Mouse (Mus musculus) telencephalon, adult 2 months (tissue): ENCODE data around the gene Fam168a.
A peak's percentile ranks its signal among the peaks of the same experiment; 100 is the strongest.
"Not testable (repeated sequence)": the region's sequence is repeated elsewhere in the genome, so short reads cannot be mapped to it uniquely, and the experiment has no call there.

Experiments used
- DNase-seq: peaks from one replicate; pipeline ENCODE4 v3.0.0-alpha.2; 2011; ENCODE audit warnings: low read depth, low spot score

The Fam168a gene

DNA sequence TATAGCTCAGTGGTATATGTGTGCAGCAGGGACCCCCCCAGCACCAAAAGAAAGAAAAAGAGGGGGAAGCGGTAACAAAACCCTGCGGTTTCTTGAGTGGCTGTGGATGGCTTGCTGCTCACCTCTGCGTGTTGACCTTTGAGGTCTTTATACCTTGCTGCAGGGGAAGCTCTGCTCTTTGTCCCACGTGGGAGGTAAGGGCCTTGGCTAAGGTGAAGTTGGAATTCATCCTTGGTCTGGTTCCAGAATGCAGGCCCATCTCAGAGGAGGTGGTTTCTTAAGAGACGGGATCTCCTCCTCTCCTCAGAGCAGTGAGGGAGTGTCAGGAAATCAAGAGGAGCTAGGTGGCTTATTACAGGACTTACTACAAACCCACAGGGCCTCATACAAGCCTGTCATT is 135.7 kb downstream of the Fam168a start:
- no peak for DNase-seq

DNA sequence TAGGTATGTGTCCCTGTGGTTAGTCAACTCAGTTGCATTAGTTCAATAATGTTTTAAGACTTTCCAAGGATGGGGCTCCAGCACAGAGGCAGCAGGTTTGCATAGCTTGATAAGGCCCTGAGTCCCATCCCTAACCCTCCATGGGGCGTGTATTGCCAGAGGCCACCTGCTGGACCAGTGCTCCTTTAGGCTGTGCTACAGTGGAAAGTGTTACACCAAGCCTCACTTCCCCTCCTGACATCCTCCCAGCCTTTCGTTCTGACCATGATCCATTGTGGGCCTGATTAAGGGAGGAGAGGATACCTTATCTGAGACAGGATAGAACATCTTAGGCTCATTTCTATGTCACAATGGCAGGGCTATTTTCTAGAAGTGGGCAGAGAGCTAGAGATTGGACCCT is 137.4 kb downstream of the Fam168a start:
- no peak for DNase-seq

DNA sequence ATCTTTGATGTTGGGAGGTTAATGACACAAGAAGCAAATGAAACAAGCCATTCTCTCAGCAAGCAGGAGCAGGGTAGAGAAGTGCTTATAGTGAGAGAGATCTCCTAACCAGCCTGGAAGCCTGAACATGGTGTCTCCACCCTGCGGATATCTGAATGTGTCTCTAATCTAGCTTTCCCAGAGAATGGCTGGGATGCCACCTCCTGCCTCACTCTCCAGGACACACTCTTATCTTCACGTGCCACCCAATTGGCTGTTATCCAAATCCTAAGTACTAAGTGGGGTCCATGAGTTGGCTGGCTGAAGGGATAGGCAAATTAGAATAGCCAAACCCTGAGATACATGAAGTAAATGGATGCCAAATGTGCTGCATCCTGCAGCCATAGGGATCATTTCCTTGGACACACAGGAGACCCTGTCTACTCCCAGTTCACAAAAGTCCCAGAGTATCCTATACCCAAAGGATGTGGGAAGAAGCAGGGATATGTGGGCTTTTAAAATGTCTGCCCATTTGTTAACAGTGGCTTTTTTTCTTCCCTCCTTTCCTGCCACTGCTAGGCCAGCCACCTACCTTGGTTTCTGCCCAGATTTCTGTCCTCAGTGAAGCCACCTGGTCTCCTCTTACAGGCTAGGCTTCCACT is 138.1 kb downstream of the Fam168a start:
- DNase-seq, result no peak

DNA sequence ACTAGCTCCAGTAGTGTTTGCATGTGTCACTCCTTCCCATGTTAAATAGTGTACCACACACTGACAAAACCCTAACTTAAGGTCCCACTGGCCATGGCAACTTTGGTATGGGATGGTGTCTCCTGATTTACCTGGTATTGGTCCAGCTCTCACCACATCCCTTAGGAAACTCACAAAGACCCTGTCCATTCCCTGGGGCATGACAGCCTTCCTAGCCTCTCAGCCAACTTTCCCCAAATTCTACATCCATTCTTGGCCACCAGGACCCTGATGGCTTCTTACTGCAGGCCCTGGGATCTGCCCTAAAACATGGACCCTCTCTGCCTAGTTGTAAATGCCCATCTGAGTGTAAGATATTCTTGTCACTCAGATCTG is 138.6 kb downstream of the Fam168a start:
- DNase-seq, result no peak

DNA sequence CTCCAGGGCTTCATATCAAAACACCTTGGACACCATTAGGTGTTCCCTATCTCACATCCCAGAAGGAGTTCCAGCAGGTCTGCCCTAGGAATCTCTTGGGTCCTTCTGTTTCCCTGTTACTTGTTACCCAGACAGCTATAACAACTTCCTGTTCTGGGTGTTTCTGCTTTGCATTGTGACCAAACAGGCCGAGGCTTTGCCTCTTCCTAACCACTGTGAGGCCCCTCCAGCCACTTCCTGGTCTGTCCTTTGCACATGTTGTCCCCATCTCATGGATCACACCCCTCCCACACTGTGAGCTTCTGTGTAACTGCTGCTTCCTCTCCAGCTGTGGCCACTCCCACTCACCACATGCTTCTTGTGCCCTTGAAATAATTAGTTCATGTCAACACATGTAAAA is 139.0 kb downstream of the Fam168a start:
- DNase-seq, result peak; percentile 50

DNA sequence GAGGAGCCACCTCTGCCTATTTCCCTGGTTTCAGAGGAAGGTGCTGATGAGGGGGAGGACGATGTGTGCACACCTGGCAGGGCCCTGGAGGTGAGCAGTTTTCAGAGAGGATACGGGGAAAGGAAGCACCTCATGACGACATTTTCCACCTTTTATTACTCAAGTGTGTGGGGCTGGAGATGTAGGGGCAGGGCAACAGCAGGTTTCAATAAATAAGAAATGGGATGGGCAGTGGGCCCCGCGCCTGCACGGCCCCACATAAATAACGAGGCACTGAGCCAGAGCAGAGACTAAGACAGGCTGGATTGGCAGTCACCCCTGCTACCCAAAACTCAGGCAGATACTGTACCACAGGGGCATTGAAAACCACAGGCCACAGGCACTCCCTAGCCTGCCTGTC is 139.6 kb downstream of the Fam168a start:
- DNase-seq, result not testable (repeated sequence)

DNA sequence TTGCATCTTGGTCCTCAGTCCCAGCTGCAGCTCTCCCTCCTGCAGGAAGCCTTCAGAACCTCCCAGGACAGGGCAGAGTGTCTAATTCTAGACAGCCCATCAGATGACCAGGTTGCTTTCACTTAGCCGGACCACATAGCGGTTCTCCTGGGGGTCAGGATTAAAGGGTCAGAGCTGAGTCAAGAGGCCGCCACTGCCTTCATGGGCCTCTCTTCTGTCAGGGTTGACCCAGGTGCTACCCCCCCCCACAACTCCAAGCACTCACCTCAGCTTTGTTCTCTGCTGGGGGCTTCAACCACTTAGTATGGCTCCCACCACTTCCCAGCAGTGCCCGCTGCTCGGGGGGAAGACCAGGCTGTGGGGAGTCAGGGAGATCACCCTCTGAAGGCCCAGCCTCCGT is 140.7 kb downstream of the Fam168a start:
- no peak for DNase-seq

DNA sequence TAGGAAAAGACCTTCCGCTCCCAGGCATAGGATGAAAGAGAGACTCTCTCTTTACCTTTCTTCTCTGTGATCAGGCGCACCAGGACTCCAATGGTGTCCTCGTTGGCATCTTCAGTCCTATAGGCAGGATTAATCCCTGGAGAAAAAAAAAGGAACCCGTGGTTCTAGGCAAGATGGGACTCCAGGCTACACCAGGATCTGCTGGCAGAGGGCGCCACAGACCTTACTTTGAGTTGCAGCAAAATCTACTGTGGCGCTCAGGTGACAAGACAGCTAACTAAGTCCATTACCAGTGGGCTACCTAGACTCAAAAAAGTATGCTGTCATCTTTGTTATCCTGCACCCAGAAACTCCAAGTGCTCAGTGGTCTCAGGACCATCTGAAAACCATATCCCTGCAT is 142.3 kb downstream of the Fam168a start:
- DNase-seq, result peak; percentile 57

DNA sequence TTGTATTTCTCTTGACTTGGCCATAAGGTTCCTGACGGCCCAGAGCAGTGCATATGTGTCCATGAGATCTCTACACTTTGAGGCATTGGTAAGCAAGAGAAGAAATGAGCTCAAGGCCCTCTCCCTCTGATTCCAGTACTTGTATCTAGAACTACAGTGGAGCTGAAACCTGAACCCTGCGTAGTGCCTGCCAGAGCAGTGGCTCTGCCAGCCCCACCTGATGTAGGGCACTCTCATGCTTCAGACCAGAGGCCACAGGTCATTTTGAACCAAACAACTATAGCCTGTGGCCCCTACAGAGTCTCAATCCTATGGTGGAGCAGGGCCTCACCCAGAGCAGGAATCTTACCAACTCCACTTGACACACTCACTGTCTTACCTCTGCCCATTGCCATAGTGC is 143.1 kb downstream of the Fam168a start:
- DNase-seq, result no peak

DNA sequence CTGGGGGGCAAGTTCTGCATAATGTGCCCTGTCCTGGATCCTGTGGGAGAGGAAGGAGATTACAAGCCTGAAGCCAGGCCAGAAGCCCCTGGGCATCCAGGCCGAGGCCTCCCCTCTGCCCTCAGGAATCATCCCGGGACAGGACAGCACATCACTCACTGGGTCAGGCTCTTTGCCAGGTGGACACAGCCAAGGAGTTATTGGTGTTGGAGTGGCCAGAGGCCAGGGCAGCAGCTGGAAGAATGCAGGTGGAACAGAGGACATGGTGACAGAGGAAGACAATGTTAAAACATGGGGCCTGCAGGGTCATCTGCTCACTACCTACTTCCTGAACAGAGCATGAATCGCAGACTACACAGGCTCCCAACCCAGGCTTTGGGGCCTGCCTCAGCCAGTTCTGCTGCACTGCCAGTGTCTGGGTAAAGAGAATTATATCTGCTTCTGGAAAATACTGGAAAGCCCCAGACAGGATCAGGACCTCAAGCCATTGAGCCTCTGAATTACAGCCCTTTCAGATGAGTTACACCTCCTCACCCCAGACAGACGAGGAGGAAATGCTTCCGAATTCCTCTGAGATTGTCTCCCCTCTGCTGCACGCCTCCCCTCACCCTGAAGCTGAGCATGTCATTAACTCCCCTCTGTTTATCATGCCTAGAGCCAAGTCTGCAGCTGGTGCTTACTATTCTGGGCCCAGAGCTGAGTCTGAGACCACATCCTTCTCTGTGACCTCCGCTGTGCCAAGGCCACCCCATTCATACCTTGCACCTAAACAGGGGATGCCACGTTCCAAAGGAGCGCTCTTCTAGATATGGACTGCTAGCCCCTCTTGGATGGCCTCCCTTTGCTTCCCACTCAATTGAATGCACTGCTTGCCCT is 145.3 kb downstream of the Fam168a start:
- DNase-seq, result no peak

DNA sequence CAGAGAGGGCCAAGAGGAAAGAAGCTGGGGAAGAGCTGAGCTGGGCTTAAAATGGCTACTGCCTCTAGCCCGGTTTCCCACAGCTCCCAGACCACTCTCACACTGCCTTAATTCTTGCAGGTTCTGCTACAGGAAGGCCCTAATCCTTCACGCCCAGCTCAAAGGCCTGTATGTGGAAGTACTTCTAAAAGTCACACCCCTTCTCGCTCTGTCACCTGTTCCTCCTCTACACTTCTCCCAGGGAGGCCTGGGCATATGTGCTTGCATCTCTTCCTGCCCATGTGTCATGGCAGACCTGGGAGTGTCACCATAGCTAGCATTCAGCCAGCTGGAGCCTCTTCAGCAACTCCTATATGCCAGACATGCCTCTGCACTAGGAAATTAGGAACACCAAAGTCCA is 147.0 kb downstream of the Fam168a start:
- DNase-seq, result no peak

DNA sequence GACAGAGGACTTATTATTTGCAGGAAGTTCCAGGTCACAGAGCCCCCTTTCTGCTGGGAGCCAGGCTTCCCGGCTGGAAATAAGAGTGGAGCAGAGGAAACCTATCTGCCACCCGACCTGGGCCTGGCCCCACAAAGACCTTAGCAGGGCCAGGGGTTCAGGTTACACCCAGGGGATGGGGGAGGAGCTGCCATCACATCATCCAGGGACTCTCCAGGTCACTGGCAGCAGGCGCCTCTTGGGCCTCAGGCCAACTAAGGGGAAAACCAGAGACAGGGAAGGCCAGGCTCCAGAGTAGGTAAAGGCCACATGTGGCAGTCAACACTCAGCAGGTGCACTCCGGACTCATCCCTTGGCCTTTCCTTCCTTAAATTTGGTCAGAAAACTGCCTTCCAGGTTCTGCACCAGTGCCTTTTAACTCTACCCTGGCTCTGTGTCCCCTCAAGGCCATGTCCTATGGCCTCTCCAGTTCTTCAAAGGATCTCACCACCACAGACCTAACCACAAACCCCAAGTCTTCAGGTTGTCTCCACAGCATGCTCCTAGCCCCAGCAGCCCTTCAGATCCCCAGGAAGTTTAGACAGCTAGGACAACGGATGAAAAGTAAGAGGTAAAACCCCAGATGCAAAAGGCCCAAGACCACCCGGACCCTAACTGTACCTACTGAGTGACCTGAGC is 147.8 kb downstream of the Fam168a start:
- no peak for DNase-seq

DNA sequence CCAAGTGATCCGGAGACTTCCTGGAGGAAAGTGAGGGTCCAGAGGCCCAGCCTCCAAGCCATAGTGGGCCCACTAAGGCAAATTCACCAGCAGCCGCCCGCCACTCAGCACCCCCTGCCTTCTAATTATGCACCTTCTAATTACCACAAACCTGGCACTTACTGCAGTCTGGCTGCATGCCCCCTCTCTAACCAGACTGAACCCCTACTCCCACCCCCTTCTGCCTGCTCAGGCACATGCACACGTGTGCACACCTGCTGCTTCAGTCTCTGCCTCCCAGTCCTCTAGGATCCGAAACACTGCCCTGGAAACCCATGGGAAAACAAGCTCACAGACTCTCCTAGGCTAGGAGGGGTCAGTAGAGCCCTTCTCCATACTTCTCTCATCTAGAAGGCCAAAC is 148.4 kb downstream of the Fam168a start:
- no peak for DNase-seq

DNA sequence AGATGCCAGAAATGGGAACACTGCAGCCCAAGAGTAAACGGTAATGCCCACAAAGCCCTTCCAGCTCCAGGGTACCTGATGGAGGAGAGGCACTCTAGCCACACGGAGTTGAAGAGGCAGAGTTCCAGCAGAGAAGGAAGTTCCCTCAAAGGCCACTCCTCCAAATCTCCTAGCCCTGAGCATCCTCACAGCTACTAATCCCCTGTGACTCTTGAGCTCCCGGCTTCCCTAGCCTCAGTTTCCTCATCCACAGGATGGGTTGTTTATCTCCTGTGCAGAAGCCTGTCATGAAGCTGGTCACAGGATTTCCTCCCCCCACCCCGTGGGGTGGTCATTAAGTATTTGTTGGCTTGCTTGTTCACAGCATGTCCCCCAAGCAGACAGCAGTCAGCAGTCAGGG is 148.9 kb downstream of the Fam168a start:
- no peak for DNase-seq

DNA sequence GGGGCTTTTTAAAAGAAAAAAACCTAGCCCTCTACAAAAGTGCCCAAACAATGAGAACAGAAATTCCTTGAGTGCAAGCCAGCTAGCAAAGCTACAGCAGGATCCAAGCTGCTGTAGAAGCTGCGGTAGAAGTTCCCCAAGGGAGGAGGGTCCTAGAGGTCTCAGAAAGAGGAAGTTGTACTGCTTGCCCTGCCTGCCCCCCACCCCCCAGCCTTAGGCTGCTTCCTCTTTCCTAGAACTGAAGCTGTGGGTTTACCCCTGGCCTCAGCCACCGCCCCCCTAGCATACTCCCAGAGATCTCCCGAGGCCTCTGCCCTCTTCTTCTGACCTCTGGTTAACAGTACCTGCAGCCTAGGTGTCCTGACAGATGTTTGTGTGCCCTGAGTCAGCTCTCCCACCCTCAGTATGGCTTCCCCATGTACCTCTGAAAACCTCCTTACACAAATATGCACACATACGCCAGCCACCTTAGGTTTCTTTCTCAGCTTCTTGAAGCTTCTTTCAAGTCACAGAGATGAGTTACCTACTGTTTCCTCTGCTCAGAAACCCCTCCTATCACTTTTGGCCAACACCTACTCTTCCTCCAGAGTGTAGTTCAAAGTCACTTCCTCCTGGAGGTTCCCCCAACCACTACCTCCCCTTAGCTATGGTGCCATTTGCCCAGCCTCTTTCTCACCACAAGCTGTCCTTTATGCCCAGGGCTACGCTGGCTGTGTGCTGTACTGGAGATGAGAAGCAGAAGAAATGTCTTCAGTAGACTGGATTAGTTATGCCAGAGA is 149.5 kb downstream of the Fam168a start:
- DNase-seq, result no peak

DNA sequence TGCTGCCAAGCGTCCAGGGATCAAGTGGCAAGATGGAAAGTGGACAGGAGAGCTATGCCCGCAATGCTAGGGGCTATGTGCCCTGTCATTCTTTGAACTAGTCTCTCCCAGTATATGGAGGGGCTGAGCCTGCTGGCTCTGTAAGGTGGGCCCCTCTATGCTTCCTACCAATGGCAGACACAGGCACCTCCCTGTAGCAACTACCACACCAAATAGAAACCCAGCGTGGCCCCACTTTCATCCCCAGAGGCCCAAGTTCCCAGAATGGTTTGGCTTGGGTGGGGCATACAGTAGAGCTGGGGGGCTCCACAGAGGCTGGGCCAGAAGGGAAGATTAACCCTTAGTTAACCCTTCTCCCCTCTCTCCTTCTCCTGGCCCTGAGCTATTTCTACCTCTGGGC is 154.0 kb downstream of the Fam168a start:
- no peak for DNase-seq

DNA sequence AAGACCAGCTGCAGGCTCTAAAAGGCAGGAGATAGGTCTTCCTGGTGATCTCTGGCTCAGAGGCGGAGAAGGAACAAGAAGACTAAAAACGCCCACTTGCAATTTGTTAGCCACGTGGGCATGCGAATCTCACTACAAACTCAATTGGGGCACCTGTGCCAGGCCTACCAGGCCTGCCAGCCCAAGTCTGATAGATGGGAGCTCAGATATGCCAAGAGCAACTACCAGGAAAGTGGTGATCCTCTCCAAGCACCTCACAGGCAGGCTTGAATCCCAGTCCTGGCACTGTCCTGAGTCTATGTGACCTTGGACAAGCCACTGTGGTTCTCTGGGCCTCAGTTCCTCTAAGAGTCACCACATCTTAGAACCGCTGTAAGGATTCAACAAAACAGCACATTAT is 154.8 kb downstream of the Fam168a start:
- DNase-seq, result no peak

DNA sequence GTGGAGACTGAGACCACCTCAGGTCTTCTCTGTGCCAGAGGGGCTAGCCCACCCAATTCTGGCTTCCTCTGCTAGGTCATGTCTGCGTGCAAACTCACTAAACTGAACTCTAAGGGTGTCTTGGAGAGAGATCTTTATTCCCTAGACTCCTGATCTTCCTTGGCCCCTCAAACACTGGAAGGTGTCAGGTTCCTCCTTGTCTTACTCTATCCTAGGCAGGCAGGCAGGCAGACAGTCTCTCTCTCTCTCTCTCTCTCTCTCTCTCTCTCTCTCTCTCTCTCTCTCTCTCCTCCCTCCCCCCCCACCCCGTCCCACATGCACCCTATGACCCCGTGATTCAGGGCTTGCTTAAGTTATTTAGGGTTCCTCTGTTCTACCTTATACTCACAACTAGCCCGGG is 155.9 kb downstream of the Fam168a start:
- no peak for DNase-seq

DNA sequence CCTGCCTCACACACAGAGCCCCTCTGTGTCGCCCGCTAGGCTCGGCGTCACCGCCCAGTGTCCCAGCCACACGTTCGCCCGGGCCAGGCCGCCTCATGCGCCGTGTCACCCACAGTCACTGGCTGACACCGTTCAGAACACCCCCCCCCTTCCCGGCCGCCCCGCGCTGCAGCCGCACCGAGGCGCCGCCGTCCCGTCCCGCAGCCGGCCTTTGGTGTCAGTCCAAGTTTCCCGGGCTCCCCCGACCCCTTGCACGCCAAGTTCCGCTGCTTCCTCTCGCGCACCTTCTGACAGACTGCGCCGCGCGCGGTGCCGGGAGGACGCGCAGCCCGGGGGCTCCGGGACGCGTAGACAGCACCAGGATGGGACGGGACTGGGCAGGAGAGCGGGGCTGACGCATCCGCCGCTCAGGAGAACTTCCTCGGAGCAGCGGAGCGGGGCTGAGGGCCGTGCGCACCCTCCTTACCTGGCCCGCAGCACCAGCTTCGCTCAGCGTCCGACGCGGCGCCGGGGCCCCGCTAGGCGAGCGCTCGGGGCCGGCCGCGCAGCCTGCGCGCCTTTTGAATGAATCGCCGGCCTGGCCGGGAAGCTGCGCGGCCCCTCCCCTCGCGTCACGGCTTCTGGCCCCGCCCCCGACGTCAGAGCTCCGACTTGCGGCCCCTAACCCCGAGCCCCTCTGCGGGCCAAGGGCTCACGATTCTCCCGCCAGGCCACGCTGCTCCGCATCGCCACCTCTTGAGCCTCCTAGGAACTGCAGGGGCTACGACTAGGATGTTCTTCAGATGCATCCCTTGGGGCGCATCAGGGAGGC is 156.6 kb downstream of the Fam168a start, which contains the start of gene Relt:
Relt (minus strand) TSS at position 619 of the 811 bp plus-strand sequence.
- peak; percentile 40 for DNase-seq

DNA sequence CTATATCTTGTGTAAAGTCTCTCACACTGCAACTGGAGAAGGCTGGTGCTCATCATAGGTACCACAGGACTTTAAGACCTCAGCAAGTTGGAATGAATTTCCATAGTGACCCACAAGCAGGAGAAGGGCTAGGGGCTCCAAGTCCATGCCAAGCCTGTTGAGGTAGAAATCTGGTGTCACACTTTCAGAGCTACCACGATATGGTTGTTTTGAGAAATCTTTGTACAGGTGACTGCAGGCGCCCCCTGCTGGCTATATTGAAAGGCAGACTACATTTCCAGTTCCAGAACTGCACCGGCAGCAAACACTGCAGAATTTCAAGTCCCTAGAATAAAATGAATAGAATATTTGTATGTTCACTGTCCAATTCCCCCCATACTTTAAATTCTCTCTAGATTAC is 160.2 kb downstream of the Fam168a start:
- DNase-seq, result peak; percentile 44

DNA sequence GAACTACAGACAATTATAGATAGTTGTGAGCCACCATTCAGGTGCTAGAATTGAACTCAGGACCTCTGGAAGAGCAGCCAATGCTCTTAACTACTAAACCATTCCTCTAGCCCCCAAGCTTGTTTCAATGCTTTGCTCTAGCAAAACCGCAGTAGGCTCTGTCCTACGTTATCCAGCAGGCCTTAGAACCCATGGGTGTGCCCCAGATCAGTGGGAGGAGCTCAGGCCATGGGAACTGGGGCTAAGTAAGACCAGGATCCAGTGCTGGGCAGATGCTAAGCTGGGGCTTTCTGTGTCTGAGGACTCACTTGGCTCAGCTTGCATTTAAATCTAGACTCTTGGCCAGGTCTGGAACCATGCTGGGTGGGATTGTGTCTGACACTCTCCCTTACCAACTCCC is 161.1 kb downstream of the Fam168a start:
- DNase-seq, result no peak
